ENCODE assay signal across 22 mouse cellular contexts in the genomic region with DNA sequence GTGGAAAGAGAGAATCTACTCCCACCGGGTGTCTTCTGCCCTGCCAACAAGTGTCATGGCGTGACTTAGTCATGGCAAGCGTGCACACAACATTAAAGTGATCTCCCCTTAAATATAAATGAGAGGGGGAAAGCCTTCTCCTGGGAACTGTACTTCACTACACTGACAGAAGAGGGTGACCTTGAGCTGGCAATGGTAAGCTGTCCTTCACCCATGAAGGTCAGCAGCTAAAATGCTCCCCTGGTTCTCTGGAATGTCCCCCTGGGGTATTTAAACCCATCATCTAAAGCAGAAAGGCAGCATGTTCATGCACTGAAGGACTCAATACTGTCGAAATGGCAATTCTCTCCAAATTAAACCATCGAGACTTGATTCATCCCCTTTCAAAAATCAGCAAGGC.
DNase-seq lines count a peak whose midpoint lies in the region; ATAC-seq and TF ChIP-seq lines count a peak whose summit lies in the region.
"Had no signal": no experiment of that assay in that cellular context is flagged by ENCODE, and none has a peak within 500 bp of the region (broad histone marks: within the 10 kb centered on the region; RNA-seq: fewer than 3 reads in every experiment).

No protein-coding gene starts in this region.

- 85% methylated on average over 5 of the region's 5 CpGs for WGBS in intestine, postnatal 0 days
- 85% methylated on average over 5 of the region's 5 CpGs for WGBS in intestine, embryonic 16.5 days
- WGBS in liver, embryonic 14.5 days (ENCODE audit: insufficient replicate concordance), result 65% methylated on average over 5 of the region's 5 CpGs
- WGBS in stomach, postnatal 0 days, result 69% methylated on average over 5 of the region's 5 CpGs
- 92% methylated on average over 5 of the region's 5 CpGs for WGBS in midbrain, embryonic 16.5 days

- no peak for ATAC-seq in intestine, postnatal 0 days
- ATAC-seq in intestine, embryonic 16.5 days, result no peak
- ATAC-seq in liver, embryonic 14.5 days (ENCODE audit: insufficient read depth), result no peak
- ATAC-seq in stomach, postnatal 0 days (ENCODE audit: low FRiP score, low TSS enrichment), result no peak
- no peak for ATAC-seq in midbrain, embryonic 16.5 days
- ATAC-seq: forebrain, embryonic 14.5 days; midbrain, embryonic 13.5 days had no signal

- H3K27me3 ChIP-seq in intestine, postnatal 0 days (replicated peaks; ENCODE audit: control insufficient read depth, insufficient read depth, low read length), result no peaks in the 10 kb centered on the region
- no peaks in the 10 kb centered on the region for H3K27me3 ChIP-seq in intestine, embryonic 16.5 days (replicated peaks; ENCODE audit: control insufficient read depth, insufficient read depth, low read length)
- H3K27me3 ChIP-seq in liver, embryonic 14.5 days (ENCODE audit: control insufficient read depth, insufficient read depth, low read length), result no peaks in the 10 kb centered on the region
- no peaks in the 10 kb centered on the region for H3K27me3 ChIP-seq in stomach, postnatal 0 days (ENCODE audit: control insufficient read depth, insufficient read depth, low read length)
- H3K27me3 ChIP-seq in midbrain, embryonic 16.5 days (ENCODE audit: control insufficient read depth, insufficient read depth, low read depth, low read length), result no peaks in the 10 kb centered on the region
- H3K27me3 ChIP-seq: limb, embryonic 13.5 days; midbrain, embryonic 13.5 days; neural tube, embryonic 15.5 days had no signal

- TF ChIP-seq CTCF in intestine, postnatal 0 days (IDR thresholded peaks at IDR 0.05; ENCODE audit: low read depth), result peak; percentile 56
- peak; percentile 16; the same call in 1 of the 2 replicates for TF ChIP-seq CTCF in liver, embryonic 14.5 days (IDR thresholded peaks at IDR 0.05; ENCODE audit: low read depth)
- TF ChIP-seq CTCF in stomach, postnatal 0 days (IDR thresholded peaks at IDR 0.05; ENCODE audit: low read depth), result peak; percentile 61

- H3K9ac ChIP-seq in intestine, postnatal 0 days (ENCODE audit: low read depth, low read length), result no peak overlapping the region
- H3K9ac ChIP-seq in intestine, embryonic 16.5 days (ENCODE audit: low read depth, low read length), result no peak overlapping the region
- no peak overlapping the region for H3K9ac ChIP-seq in liver, embryonic 14.5 days (replicated peaks)
- no peak overlapping the region for H3K9ac ChIP-seq in stomach, postnatal 0 days (ENCODE audit: low read length)
- H3K9ac ChIP-seq in midbrain, embryonic 16.5 days (ENCODE audit: low read depth, low read length), result no peak overlapping the region
- H3K9ac ChIP-seq: hindbrain, embryonic 14.5 days; limb, embryonic 13.5 days; lung, embryonic 14.5 days; midbrain, embryonic 13.5 days; neural tube, embryonic 15.5 days had no signal

- no peak overlapping the region for H3K4me2 ChIP-seq in intestine, postnatal 0 days (replicated peaks; ENCODE audit: low read depth)
- no peak overlapping the region for H3K4me2 ChIP-seq in intestine, embryonic 16.5 days (ENCODE audit: low read depth, low read length)
- H3K4me2 ChIP-seq in liver, embryonic 14.5 days (ENCODE audit: low read depth), result no peak overlapping the region
- H3K4me2 ChIP-seq in stomach, postnatal 0 days (replicated peaks; ENCODE audit: low read depth), result no peak overlapping the region
- no peak overlapping the region for H3K4me2 ChIP-seq in midbrain, embryonic 16.5 days (ENCODE audit: low read length)
- H3K4me2 ChIP-seq: heart, embryonic 11.5 days; hindbrain, embryonic 14.5 days; limb, embryonic 13.5 days; lung, embryonic 14.5 days; midbrain, embryonic 13.5 days; neural tube, embryonic 15.5 days had no signal

- no peak for TF ChIP-seq EP300 in liver, embryonic 14.5 days (IDR thresholded peaks at IDR 0.05; ENCODE audit: low read depth)
- no peak for TF ChIP-seq EP300 in stomach, postnatal 0 days (optimal IDR thresholded peaks at IDR 0.05)

- no peaks in the 10 kb centered on the region for H3K36me3 ChIP-seq in intestine, postnatal 0 days (ENCODE audit: control insufficient read depth, insufficient read depth)
- no peaks in the 10 kb centered on the region for H3K36me3 ChIP-seq in intestine, embryonic 16.5 days (ENCODE audit: control insufficient read depth, insufficient read depth, low read length)
- no peaks in the 10 kb centered on the region for H3K36me3 ChIP-seq in liver, embryonic 14.5 days (replicated peaks; ENCODE audit: control insufficient read depth, insufficient read depth, low read depth)
- H3K36me3 ChIP-seq in stomach, postnatal 0 days (ENCODE audit: control insufficient read depth, insufficient read depth, low read length), result no peaks in the 10 kb centered on the region
- H3K36me3 ChIP-seq in midbrain, embryonic 16.5 days (ENCODE audit: control insufficient read depth, insufficient read depth, low read length), result no peaks in the 10 kb centered on the region
- H3K36me3 ChIP-seq: embryonic facial prominence, embryonic 10.5 days; limb, embryonic 13.5 days; midbrain, embryonic 13.5 days; neural tube, embryonic 15.5 days had no signal

- H3K27ac ChIP-seq in intestine, postnatal 0 days (ENCODE audit: low read depth, low read length), result no peak overlapping the region
- H3K27ac ChIP-seq in intestine, embryonic 16.5 days (ENCODE audit: low read length), result no peak overlapping the region
- H3K27ac ChIP-seq in liver, embryonic 14.5 days, result no peak overlapping the region
- no peak overlapping the region for H3K27ac ChIP-seq in stomach, postnatal 0 days (replicated peaks)
- no peak overlapping the region for H3K27ac ChIP-seq in midbrain, embryonic 16.5 days (ENCODE audit: low read length)
- H3K27ac ChIP-seq: embryonic facial prominence, embryonic 10.5 days; hindbrain, embryonic 14.5 days; limb, embryonic 13.5 days; midbrain, embryonic 13.5 days; neural tube, embryonic 15.5 days had no signal

- no peak for DNase-seq in liver, embryonic 14.5 days (ENCODE audit: low read depth in 3 of 3, low spot score in 3 of 3)
- DNase-seq in liver (no peak), ZHBTc4 (ENCODE audit: low read depth, low spot score) (peak; percentile 57)
- no peak for DNase-seq in stomach, postnatal 0 days (ENCODE audit: low spot score)
- DNase-seq in urinary bladder, postnatal 36 days (ENCODE audit: low spot score in 2 of 2), result no peak
- DNase-seq: adrenal gland, postnatal 10 days; B cell, adult 2 months; cerebellum, adult 11 months; cerebellum, postnatal 25 days; heart, postnatal 14 days; lung, embryonic 14.5 days had no signal

- no peaks in the 10 kb centered on the region for H3K4me1 ChIP-seq in intestine, postnatal 0 days (replicated peaks; ENCODE audit: control insufficient read depth, insufficient read depth, low read length)
- H3K4me1 ChIP-seq in intestine, embryonic 16.5 days (ENCODE audit: control insufficient read depth, insufficient read depth, low read length), result no peaks in the 10 kb centered on the region
- no peaks in the 10 kb centered on the region for H3K4me1 ChIP-seq in liver, embryonic 14.5 days (replicated peaks; ENCODE audit: control insufficient read depth in 2 of 2, insufficient read depth in 2 of 2, low read length in 1 of 2)
- H3K4me1 ChIP-seq in stomach, postnatal 0 days (replicated peaks; ENCODE audit: control insufficient read depth, insufficient read depth), result no peaks in the 10 kb centered on the region
- H3K4me1 ChIP-seq in midbrain, embryonic 16.5 days (ENCODE audit: control insufficient read depth, insufficient read depth, low read length), result 0 out of 2 replicates have a peak, but pooled peaks cover 4% of the 10 kb centered on the region
- H3K4me1 ChIP-seq: limb, embryonic 13.5 days had no signal

- H3K4me3 ChIP-seq in intestine, postnatal 0 days (ENCODE audit: low read depth, low read length), result no peak overlapping the region
- no peak overlapping the region for H3K4me3 ChIP-seq in intestine, embryonic 16.5 days (ENCODE audit: low read length)
- no peak overlapping the region for H3K4me3 ChIP-seq in liver, embryonic 14.5 days (ENCODE audit: insufficient read depth in 1 of 2, low read depth in 2 of 2, low read length in 2 of 2)
- no peak overlapping the region for H3K4me3 ChIP-seq in stomach, postnatal 0 days (ENCODE audit: low read depth, low read length)
- H3K4me3 ChIP-seq in midbrain, embryonic 16.5 days (ENCODE audit: low read depth, low read length), result no peak overlapping the region
- H3K4me3 ChIP-seq: embryonic facial prominence, embryonic 10.5 days; limb, embryonic 13.5 days; midbrain, embryonic 13.5 days; myocyte; neural tube, embryonic 15.5 days had no signal

- no peaks in the 10 kb centered on the region for H3K9me3 ChIP-seq in intestine, postnatal 0 days (ENCODE audit: control insufficient read depth)
- H3K9me3 ChIP-seq in intestine, embryonic 16.5 days (ENCODE audit: control insufficient read depth, low read length), result no peaks in the 10 kb centered on the region
- H3K9me3 ChIP-seq in liver, embryonic 14.5 days (ENCODE audit: control insufficient read depth, low read length), result no peaks in the 10 kb centered on the region
- H3K9me3 ChIP-seq in stomach, postnatal 0 days (ENCODE audit: control insufficient read depth, low read length), result no peaks in the 10 kb centered on the region
- no peaks in the 10 kb centered on the region for H3K9me3 ChIP-seq in midbrain, embryonic 16.5 days (replicated peaks; ENCODE audit: control insufficient read depth, low read length, poor library complexity, severe bottlenecking)
- H3K9me3 ChIP-seq: embryonic facial prominence, embryonic 10.5 days; limb, embryonic 13.5 days; midbrain, embryonic 13.5 days; neural tube, embryonic 15.5 days had no signal
